Mouse (Mus musculus): ENCODE data around the gene Upk3b.

- TF ChIP-seq CTCF (IDR thresholded peaks at IDR 0.05; ENCODE audit: control insufficient read depth, insufficient read depth, insufficient read length): no peak
- no peak for TF ChIP-seq USF1 (IDR thresholded peaks at IDR 0.05; ENCODE audit: low read depth)
- no peak for TF ChIP-seq MAX (IDR thresholded peaks at IDR 0.05)
- no peak for TF ChIP-seq FOSL1 (IDR thresholded peaks at IDR 0.05; ENCODE audit: insufficient read depth, low read length, poor library complexity, severe bottlenecking)
Measured at GRCm38 (mm10) chr5:136052861-136053655, 14.8 kb downstream of the Upk3b start.

Data from C2C12 (cell line).